Mouse (Mus musculus) adrenal gland, postnatal 10 days (tissue): Measurements from ENCODE around the gene Olfr1443. TPM values are rescaled to one million over a fixed set of nuclear protein-coding genes. Genes with fewer than 3 reads are reported as not detected.
"Not testable (repeated sequence)": the region's sequence is repeated elsewhere in the genome, so short reads cannot be mapped to it uniquely, and the experiment has no call there.

Experiments
- DNase-seq: peaks from one replicate; pipeline ENCODE4 v3.0.0; 2021; ENCODE audit warnings: mixed read lengths
- long read RNA-seq, 2 experiments: library from polyadenylated mRNA; stranded (forward); transcript quantifications; one replicate each; pipeline ENCODE4 v2.0.0; 2021
- total RNA-seq, 2 experiments: library from RNA; stranded (reverse); gene quantifications; 2 replicates each; pipeline ENCODE4 v1.2.3; 2021

Olfr1443 gene
- total RNA-seq, result not detected
- long read RNA-seq, experiment 1, result 0 reads
- long read RNA-seq, experiment 2, result 0 reads

DNA sequence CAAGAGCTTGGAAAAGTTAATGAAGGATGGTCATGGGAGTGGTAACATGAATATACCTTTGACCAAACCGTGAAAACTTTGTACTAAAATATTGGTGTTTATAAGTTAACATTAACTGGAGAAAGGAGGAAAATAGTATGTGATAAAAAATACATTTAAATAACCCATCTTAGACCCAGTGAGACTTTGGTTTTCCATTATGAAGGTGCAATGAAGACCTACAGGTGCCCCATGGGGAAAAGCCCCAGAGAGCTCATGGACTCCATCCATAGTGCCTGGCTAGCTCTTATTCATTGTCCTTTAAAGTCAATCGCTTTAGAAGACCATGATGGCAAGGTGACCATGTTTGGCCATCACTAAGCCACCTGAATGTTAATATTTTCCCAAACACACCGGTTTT lies at the start of gene Olfr1443:
Gene Olfr1443 (plus strand): TSS at position 301 of the 400 bp plus-strand sequence.
- no peak for DNase-seq

DNA sequence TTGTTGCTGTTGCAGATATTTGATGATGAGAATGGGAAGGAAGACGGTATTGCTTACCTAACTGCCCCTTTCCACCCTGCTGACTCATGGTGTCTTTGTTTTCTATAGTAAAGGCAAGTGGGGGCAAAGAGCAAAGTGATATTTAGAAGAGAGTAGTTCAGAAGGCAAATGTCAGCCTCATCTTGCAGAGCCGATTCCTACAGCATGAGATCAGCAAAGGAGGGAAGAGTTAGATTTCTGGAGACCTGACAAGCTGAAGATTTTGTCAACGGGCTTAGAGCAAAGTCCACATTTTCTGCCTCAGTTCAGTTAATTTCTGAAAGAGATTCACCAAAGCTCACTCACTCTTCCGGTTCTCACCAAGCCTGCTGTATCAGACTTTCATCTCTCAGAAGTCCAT lies 44.7 kb upstream of the Olfr1443 start, which contains the start of gene Glyat:
Gene Glyat (plus strand): TSS at position 133 of the 400 bp plus-strand sequence.
- no peak for DNase-seq

GRCm38 (mm10) chr19:12634259-12634658 lies 43.7 kb upstream of the Olfr1443 start:
- no peak for DNase-seq

GRCm38 (mm10) chr19:12634963-12635362 lies 42.9 kb upstream of the Olfr1443 start:
- no peak for DNase-seq

DNA sequence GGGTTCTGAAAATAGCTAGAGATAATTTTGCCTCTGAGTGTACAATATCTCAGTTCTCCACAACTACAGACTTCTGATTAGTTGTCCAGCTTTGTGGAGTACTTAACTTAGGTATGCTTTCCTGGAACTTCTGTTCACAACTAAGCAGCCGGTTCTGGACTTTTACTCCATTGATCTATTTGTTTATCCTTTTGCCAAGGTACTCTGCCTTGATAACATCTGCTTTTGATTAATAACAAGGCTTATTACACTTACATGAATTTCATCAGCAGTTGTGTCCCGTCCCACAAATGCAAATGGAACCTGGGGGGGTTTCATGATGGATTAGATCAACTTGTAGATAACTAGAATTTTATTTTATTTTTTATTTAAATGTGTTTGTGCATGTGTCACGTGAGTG lies 41.0 kb upstream of the Olfr1443 start:
- no peak for DNase-seq

DNA sequence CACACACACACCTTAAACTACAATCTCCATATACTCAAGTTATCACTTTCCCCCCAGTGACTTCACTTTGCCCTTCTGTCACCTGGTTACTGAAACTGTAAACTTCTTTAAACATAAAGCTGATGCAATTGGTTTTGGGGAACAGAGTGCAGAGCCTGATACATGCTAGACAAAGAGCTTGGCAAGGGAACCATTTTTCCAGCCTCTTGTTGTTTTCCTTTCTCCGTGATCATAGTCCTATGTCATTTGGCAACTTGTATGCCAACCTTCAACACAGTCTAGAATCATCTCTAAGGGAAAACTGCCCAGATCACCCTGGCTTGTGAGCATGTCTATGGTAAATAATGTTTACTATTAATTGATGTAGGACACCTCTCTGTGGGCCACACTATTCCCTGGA lies 39.9 kb upstream of the Olfr1443 start:
- no peak for DNase-seq

GRCm38 (mm10) chr19:12649511-12649910 lies 28.4 kb upstream of the Olfr1443 start:
- no peak for DNase-seq

- no peak for DNase-seq
Observed at GRCm38 (mm10) chr19:12666156-12666555, 11.8 kb upstream of the Olfr1443 start.

DNA sequence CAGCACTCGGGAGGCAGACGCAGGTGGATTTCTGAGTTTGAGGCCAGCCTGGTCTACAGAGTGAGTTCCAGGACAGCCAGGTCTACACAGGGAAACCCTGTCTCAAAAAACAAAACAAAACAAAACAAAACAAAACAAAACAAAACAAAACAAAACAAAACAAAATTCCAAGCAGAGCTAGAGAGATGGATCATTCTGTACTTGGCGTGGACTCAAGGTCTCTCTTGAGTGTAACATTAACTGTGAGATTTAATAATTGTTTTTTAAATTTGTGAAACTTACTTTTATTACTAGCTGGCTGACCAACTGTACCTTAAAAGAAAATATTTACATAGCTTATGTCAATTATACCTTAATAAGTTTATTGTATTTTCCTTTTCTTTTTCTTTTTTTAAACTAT lies 9.3 kb upstream of the Olfr1443 start:
- not testable (repeated sequence) for DNase-seq

GRCm38 (mm10) chr19:12670139-12670538 lies 7.8 kb upstream of the Olfr1443 start, which contains the start of gene Olfr1442:
TSS of gene Olfr1442 (plus strand) at chr19:12670439.
- DNase-seq, result no peak

- DNase-seq, result no peak
Observed at GRCm38 (mm10) chr19:12671051-12671450, 6.9 kb upstream of the Olfr1443 start.

- DNase-seq, result no peak
Observed at GRCm38 (mm10) chr19:12684638-12685037, 6.7 kb downstream of the Olfr1443 start.

DNA sequence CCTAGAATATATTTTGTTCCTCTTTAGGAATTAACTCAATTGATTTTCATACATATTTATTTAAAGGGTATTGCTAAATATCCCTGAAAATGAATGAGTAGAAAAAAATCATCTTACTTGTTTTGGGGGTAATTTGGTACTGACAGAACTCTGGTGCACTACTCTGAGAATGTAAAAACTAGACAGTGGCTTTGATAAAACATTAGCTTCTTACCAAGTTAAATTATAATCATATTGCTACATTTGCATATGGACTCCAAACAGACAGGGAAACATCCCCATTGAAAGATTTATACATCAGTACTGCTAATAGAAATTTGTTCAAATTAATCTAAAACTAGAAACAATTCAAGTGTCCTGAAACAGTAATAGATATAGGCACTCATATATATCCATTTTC lies 7.3 kb downstream of the Olfr1443 start:
- DNase-seq, result no peak

- no peak for DNase-seq
Observed at GRCm38 (mm10) chr19:12695590-12695989, 17.7 kb downstream of the Olfr1443 start, which contains the start of gene Keg1. TSS of gene Keg1 (plus strand) at chr19:12695786.

- no peak for DNase-seq
Observed at GRCm38 (mm10) chr19:12696221-12696620, 18.3 kb downstream of the Olfr1443 start.

- no peak for DNase-seq
Observed at GRCm38 (mm10) chr19:12708458-12708857, 30.5 kb downstream of the Olfr1443 start.

DNA sequence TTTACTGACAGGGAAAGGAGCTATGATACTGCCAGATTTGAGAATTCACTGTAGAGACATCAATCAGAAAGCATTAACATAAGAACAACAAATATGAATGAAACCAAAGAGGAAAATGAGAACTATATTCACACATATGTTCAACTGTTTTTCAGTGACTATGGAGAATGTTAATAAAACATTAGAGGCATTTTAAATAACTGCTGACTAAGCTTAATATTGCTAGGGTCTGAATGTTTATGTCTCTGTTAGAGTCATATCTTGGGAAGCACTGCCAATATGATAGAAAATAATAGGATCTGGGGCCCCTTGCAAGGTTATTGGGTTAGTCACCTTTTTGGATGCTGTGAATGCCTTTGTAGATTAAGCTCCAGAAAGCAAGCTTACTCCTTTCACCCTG lies 31.1 kb downstream of the Olfr1443 start:
- DNase-seq, result no peak

DNA sequence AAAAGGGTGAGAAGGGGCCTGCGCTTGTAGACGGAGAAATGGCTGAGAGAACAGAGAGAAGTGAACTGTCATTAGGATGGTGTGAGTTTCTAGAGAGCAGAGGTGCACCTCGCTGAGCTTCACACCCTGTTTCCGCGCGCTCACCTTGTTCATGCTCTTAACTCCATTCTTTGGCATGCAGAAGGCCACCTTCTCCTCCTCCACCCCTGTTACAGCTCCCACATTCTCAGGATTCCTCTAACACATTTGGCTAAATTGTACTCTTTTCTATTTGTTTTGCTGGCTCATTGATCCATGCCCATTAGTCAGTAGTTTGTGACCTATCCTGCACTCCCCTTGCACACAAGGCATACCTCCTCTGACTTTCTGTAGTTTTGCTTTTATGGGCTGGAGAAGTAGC lies 41.3 kb downstream of the Olfr1443 start:
- DNase-seq, result no peak

GRCm38 (mm10) chr19:12720463-12720862 lies 42.6 kb downstream of the Olfr1443 start:
- no peak for DNase-seq

DNA sequence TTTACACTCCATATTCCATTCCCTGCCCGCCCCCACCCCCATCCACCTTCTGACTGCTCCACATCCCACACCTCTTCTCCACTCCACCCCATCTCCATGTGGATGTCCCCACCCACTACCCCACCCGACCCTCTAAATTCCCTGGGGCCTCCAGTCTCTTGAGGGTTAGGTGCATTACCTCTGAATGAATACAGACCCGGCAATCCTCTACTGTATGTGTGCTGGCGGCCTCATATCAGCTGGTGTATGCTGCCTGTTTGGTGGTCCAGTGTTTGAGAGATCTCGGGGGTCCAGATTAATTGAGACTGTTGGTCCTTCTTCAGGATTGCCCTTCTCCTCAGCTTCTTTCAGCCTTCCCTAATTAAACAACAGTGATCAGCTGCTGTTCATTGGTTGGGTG lies 43.0 kb downstream of the Olfr1443 start:
- DNase-seq, result not testable (repeated sequence)

DNA sequence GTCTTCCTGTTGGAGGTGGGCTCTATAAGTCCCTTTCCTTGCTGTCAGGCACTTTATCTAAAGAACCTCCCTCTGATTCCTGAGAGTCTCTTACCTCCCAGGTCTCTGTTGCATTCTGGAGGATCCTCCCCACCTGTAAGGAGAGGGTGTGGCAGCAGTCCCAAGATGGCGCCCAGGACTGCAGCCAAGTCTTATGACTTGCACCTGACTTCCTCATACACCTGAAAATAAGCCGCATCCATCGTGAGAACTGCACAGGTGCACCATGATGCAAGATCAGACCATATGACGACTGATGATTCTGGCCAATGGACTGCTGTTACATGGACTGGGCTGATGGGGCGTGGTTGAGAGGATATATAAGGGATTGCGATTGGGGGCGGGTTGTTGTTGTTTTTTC lies 43.7 kb downstream of the Olfr1443 start:
- DNase-seq, result not testable (repeated sequence)

- peak; percentile 65 for DNase-seq
Observed at GRCm38 (mm10) chr19:12722308-12722707, 44.4 kb downstream of the Olfr1443 start.

- no peak for DNase-seq
Observed at GRCm38 (mm10) chr19:12725851-12726250, 47.9 kb downstream of the Olfr1443 start.

GRCm38 (mm10) chr19:12731036-12731435 lies 53.1 kb downstream of the Olfr1443 start:
- no peak for DNase-seq

- DNase-seq, result no peak
Observed at GRCm38 (mm10) chr19:12731950-12732349, 54.0 kb downstream of the Olfr1443 start.
